Mouse (Mus musculus) kidney, postnatal 14 days (tissue): ENCODE data around the gene Mrps21.
A peak's percentile ranks its signal among the peaks of the same experiment; 100 is the strongest.
"Not testable (repeated sequence)": the region's sequence is repeated elsewhere in the genome, so short reads cannot be mapped to it uniquely, and the experiment has no call there.

ENCODE experiments used
- DNase-seq: peaks from one replicate; pipeline ENCODE4 v3.0.0; 2022; ENCODE audit warnings: mixed read lengths

The Mrps21 gene

DNA sequence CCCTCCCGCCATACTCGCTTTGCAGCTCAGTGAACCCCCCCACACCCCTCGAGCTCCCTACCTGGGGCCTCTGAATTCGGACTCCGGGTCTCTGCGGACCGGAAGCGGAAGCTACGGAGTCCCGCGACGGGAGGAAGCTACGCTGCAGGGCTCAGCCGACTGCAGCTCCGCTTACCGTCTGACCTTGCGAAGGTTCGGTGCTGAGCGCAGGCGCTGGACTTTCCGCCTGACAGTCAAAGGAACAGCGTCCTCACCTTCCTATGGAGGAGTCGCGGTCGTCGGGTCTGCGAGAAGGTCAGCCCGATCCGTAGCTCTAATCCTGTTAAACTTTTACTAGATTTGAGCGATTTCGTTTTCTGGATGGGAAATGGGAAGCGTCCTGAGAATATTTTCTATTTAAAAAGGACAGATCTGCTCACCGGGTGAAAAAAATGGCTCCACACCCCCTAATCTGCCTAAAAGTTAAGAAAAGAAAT lies at the start of gene Mrps21:
Gene Mrps21, minus strand, starts transcription at position 128 of the 476 bp plus-strand sequence.
- DNase-seq: peak; percentile 92

DNA sequence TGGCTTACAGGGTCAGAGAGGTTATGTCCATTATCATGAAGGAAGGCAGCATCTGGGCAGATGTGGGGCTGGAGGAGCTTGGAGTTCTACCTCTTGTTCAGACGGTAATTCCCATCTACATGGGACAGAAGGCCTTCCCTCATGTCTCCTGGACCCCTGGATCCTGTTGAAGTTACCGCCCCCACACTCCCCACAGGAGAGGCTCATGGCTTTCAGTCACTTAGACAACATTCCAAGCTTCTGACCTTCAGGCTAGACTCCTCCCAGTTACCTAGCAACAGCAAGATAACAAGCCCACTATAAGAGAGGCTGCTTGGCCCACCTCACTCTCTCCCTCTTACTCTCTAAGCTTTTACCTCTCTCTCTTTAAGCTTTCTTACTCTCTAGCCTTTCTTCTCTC lies 49.2 kb upstream of the Mrps21 start:
- DNase-seq: not testable (repeated sequence)

DNA sequence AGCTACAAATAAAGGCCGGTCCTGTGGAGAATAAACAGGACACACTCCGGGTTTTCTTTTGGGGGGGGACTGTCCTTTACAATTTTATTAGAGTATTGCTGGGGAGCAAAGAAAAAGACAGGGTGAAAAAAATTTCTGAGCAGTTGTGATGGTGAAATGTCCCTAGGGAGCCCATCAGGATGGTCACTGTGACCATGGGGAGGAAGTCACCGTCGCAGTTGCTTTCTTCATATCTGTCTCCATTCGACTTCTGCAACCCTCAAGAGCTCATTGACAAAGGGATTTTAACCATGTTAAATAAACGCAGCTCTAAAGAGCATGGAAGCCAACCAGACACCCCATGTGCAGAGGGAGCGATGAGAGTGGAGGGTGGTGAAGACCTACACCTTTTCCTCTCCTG lies 45.4 kb upstream of the Mrps21 start:
- no peak for DNase-seq

DNA sequence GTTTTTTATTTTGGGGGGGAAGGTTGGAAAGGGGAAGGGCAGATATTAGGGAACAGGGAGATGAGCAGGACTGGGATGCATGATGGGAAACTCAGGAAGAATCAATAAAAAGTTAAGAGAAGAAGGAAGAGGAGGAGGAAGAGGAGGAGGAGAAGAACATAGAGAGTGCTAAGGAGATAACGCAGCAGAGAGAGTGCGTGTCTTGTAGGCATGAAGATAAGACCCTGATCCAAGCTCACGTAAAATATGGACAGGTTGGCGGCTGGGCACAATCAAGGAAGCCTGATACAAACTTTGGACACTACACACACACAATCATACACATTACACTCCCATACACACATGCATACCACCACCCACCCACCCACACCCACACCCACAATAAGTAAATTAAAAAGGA lies 43.4 kb upstream of the Mrps21 start:
- DNase-seq: no peak

DNA sequence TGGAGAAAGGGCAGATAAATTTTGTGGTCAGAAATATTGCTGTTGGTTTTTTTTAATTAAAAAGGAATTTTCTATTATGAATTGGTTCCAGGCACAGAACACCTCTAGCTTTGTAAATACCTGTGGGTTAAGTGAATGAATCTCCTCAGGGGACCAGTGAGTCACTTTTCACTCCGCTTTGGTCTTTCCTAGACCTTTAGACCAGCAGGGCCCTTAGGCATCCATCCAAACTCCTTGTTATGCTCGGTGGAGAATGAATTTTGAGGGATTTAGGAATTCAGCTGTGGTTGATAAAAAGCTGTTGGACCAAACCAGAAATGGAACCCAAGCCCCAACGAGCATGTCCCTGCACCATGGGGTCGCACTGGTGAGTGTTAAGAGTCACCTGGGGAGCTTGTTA lies 36.3 kb upstream of the Mrps21 start:
- DNase-seq: no peak

DNA sequence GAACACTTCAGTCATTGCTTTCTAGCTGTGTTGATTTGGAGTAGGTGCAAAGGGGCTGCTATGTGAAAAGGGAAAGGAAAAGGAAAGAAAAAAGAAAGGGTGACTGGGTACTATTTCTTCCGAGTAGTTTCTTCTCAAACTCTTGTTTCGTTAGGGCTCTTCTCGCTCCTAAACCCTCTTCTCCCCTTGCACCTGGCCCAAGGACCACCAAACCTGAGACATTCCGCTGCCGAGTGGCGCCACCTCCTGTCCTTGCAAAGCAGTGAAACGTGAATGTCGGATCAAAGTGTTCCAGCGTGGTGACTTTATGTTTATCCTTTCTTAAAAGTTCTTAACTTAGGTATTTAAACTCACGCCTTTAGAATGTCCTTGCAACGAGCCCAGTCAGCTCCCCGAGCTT lies 35.5 kb upstream of the Mrps21 start:
- peak; percentile 56 for DNase-seq

DNA sequence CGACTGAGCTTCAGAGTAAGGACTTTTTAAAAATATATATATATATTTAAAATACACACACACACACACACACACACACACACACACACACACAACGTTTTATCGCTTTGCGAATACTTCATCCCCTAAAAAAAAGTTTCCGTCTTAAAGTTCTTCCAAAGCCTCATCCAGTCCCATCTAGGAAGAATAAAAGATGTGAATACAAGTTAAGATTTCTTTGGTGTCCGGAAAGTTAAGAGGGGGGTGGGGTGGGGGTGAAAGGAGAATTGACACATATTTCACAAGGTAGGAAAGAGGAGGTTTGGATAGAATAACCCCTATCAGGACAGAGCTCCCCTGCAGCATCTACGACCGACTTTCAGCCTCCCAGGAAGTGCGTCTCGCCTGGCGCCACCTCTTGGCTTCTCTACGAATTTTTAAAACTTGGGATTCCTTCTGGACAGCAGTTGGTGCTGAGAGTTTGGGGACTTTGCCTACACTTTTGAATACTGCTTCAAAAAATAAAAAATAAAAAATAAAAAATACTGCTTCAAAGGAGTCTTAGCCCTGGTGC lies 34.7 kb upstream of the Mrps21 start:
- peak; percentile 70 for DNase-seq

DNA sequence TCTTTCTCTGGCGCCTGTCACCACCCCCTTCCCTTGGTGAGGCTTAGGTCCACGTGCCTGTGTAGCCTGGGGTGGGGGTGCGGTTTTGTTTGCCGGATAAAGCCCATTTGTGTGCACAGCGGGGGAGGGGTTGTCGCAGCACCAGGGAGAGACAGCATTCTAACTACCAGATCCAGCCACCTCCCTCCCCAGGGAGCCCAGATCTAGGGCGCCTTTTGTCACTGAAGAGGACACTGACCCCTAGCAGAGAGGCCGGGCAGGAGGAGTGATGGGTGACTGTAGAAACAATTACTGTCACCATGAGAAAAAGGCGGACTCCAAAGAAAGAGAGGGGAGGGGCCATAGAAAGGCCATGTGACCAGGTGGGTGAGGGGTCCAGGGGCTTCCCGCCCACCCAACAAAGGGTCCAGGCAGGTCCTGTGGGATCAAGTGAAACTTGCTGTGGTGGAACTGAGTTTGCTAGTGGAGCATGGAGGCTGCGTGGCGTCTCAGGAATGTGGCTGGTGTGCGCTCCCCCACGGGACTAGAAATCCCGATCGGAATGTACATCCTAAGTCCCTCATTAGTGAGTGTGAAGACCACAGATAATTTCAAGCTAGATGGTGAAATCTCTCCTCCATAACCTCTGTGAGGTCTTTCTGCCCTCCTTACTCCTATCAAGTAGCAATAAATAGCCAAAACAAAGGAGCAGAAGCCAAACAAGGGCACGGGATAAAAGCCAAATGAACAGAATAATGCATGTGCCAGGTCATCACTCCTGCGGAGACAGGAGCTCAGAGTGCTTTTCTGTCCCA lies 34.0 kb upstream of the Mrps21 start:
- DNase-seq: peak; percentile 52

DNA sequence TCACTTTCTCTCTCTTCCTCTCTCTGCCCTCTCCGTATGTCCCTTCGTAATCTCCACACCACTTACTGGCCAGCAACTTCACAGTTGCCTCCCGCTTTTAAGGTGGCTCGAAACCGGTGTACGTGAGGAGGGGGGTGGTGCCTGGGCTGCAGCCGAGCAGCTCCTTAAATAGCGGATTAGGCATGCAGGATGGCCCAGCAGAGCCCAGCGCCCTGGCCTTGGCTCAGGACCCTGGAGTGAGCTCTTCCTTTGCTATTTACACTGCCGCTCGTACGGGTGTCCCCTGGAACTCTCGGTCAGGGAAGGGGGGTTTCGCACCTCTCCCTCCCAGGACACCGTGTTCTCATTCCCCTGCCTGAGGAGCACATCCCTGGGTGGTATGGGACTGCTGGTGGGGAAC lies 33.2 kb upstream of the Mrps21 start, which contains the start of gene Car14:
Gene Car14, minus strand, starts transcription at position 124 of the 400 bp plus-strand sequence.
- peak; percentile 45 for DNase-seq

DNA sequence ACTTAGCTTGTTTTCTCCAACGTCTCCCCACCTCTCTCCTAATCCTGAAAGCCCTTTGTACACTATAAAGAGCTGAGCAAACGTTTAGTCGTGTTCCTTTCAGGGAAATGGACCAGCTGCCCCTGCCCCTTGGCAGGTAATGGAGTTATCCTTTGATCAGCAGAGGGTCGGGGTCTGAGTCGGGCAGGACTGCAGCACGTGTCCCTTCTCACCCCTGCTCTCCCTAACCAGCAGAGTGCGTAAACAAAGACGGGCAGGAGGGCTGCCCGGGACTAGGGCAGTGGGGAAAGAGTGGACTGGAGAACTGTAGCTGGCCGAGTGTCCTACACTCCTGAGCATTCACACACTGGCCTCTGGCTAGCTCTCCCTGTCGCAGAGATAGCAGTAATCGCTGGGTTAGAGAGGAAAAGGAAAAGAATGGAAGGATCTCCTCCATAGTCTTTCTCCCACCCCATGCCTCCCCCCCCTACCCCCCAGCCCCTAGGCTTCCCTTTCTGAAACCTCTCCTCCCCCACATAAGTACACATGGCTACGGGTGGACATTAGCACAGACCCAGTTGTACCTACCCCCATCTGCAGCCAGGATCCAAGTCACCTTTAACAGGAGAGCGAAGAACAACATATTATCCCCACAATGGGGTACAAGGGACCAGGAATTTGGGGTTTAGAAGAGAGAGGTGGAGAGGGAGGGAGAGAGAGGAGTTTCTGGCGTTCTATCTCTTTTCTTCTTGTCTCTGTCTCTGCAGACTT lies 32.6 kb upstream of the Mrps21 start:
- DNase-seq: peak; percentile 74

DNA sequence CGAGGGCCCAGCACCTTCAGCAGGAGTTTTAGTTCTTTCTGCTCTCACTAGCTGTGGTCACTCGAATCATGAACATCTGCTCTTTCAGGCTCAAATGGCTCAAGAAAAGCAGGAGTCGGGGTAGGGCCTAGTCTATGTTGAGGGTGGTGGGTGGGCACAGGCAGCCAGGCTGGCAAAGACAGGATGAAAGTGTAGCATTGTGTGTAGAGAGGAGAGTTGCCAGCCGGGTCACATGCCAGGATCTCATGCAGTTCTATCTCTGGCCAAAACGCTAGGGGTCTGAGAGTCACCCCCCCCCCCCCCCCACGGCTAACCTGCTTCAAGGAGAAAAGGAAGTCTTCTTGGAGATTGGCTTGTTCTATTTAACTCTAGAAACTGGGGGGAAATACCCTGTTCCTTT lies 31.3 kb upstream of the Mrps21 start:
- no peak for DNase-seq

DNA sequence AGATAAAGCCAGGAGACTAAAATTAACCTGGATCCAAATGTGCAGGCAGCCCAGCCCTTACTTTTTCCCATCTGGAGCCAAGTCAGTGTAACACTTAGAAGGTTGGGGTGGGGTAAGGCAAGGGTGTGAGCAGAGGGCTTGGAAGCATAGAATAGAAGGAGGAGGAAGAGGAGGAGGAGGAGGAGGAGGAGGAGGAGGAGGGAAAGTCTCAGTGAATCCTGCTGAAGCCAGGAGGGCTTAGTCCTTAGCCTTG lies 31.0 kb upstream of the Mrps21 start:
- DNase-seq: no peak

DNA sequence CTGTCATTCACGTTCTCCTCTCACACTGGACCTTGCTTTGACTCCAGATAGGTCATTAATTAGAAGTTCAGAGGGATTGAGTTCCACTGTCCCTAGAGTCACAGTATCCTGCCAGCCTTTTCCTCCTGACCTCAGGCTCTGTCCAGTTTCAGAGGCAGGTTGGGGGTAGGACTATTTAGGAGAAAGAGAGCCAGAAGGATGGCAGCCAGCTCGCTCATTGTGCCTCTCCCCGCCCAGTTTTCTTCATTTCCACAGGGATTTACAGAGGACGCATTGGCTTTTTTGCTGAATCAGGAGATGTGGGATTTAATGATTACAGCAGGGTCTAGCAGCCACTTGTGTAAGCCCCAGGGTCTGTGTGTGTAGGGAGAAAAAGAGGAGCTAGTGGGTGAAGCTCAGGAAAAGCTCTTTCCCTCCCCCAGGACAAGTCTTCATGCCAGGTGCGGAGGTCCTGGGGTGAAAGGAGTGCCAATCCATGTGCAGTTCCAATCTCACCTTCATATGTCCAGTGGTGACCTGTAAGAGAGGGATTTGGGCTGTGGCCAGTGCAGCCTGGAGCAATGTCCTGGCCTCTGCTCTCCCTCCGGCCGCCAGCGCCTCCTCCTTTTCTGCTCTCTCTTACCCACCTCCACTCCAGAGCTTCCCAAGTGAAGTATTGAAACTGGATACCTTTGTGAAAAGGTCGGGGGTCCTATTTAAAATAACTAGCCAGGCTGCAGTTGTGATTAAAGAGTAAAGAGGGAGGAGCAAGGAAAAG lies 30.5 kb upstream of the Mrps21 start:
- DNase-seq: peak; percentile 72

DNA sequence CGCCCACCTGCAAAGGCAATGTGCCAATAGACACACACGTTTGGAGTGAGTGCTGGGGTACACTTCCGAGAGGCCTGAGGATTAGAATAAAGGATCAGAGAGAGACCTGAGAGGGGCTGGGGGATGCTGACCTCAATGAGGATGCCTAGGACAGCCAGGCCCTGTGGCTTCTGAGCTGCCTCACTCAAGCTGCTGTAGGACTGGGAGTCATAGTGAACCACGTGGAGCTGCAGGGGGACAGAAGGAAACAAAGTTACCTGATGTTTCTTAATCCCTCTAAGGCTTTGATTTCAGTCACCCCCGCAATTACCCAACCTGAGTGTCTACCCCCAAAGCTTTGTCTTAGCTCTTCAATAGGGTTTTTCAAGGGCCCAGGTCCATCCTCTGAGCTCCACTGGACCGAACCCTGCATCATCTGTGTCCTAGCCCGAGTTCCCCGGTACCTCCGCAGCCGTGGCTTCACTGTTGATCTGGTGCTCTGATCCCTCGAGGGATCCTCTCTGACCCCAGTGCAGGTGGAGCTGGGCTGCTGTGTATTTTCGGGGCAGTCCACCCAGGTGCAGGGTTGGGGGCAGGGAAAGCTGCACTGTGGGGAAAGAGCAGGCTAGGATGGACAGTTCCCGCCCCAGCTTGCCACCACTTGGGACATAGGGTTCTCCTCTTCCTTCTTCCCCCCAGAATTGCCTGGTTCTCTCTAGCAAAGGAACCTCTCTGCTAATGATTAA lies 28.6 kb upstream of the Mrps21 start:
- DNase-seq: no peak

DNA sequence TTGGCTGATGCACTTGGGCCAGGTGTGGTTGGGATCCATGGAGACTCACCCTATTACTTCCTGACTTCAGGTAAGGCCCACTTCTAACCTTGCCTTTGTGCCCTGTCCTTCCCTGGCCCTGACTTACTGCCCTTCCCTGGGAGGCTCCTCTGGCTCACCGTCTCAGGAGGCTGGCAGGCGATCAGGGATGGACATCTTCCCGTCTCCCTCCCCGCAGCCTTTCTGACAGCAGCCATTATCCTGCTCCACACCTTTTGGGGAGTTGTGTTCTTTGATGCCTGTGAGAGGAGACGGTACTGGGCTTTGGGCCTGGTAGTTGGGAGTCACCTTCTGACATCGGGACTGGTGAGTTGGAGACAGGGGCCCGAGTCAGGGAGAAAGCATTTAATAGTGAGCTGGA lies 24.2 kb upstream of the Mrps21 start:
- not testable (repeated sequence) for DNase-seq

DNA sequence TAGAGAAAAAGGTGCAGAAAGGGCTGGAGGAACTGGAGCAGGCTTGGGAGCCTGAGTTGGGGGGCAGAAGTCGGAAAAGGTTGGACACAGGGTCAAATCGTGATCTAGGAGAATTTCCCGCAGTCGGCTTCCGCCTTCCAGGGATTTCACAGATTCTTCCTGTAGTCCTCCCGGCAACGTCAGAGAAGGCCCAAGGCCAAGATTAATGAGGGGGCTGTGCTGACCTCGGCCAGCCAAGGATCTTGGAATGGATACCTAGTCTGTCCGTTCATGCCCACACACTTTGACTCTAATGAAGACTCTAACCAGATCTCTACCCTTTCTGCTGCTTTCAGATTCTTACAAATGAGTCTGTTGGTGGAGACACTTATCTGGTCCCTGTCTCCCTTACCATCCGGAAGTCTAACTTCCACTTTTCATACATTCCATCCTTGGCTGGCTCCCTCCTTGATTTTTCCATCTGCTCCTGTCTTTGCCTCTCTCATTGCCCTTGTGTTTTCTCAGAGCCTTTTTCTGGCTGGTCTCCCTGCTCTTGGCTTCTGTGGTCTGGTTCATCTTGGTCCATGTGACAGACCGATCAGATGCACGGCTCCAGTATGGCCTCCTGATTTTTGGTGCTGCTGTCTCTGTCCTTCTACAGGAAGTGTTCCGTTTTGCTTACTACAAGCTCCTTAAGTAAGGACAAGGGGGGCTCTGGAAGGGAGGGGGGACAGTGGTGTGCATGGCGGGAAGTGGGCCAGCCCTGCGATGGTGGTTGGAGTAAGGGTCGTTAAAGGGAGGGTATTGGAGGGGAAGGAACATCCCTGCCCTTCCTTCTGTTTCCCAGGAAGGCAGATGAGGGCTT lies 23.2 kb upstream of the Mrps21 start:
- DNase-seq: peak; percentile 89

DNA sequence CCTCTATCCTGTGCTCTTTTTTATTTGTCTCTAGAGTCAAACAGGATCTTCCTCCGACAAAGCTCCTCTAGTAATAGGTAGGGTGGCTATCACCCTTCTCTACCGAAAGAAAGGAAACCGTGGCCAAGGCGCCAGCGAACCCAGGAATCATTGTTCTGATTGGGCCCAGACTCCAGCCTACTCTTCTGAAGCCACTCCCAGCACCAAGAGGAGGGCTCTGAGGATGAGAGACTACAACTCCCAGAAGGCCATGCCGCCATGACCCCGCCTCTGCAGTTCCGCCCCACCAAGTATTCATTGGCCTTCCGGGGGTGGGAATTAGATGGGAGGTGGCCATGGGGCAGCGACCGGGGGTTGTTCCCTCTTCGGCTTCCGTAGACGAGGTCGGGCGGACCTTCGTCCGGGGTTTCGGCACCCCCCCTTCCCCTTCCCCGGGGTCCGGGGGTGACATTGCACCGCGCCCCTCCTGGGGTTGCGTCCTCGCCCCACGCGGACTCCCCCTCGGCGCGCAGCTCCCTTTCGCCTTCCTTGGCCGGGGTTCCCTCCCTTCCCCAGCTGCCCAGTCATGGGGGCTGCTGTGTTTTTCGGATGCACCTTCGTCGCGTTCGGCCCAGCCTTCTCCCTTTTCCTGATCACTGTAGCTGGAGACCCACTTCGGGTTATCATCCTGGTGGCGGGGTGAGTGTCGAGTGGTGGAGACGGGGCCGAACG lies 22.4 kb upstream of the Mrps21 start, which contains the start of gene Aph1a:
Gene Aph1a, plus strand, starts transcription at position 364 of the 711 bp plus-strand sequence.
- DNase-seq: peak; percentile 98

DNA sequence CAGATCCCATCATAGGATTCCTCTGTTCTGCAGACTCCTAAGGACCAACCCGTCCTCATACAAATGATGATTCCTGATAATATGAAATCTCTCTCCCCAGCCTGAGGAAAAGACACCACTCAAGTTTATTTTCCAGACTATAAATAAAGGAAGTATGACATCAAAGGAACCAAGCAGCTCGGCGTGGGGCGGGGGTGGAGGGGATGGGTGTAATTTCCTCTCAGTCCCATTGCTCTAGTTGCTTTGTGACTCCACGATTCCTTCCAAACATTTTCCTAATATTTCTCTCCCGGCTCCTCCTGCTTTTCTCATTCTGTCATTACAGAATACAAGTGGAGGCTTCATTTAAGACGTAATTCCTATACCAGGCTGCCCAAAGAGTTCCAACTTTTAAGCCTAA lies 21.8 kb upstream of the Mrps21 start:
- DNase-seq: no peak

DNA sequence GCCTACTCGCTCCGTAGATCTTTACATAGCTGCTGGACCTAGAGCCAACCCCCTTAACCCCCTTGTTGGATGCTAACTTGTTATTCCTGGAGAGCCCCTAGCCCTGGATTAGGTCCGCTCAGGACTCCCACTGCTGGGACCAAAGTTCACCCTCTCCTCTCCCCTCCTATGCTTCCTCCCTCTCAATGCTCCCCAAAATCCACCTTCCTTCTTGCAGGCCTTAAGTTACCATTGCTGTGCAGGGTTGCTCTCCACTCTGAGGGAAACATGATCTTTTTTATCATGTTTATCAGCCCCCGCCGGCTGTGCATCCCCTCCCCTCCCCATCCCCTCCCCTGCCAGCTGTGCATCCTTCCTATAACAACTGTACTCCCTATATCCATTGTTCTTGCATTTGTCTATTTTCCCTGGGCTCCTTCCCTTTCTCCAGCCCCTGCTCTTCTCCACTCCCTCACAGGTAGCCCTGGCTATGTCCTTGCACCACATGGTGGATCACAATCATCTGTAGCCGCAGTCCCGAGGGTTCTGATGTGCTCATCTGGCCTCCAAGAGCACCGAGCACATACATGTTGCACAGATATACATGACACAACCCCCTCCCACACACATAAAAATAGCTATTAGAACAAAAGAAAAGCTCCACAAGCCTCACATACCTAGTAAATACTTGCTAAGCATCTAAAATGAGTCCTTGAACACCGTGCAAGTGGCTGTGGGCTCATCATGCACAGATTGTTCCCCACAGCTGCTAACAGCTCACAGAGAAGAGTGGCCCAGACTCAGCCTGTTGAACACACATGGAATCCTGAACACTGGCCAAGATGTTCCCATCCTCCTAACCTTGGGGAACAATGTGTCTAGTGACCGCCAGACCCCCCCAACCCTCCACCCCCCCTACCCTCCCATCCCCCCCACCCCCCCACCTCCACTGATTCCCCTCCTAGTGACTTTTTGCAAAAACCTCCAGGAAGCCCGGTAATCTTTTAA lies 21.0 kb upstream of the Mrps21 start:
- DNase-seq: no peak
